ENCODE assay signal across 9 mouse cellular contexts in genomic region chr6:72371147-72371546, GRCm38 (mm10). TPM values are rescaled to one million over a fixed set of nuclear protein-coding genes. Genes with fewer than 3 reads are reported as not detected.
A peak's percentile ranks its signal among the peaks of the same experiment; 100 is the strongest.
DNase-seq lines count a peak whose midpoint lies in the region; ATAC-seq and TF ChIP-seq lines count a peak whose summit lies in the region.
"Had no signal": no experiment of that assay in that cellular context is flagged by ENCODE, and none has a peak within 500 bp of the region (broad histone marks: within the 10 kb centered on the region; RNA-seq: fewer than 3 reads in every experiment).

No protein-coding gene starts in this region.

- no peak overlapping the region for H3K9ac ChIP-seq in forebrain, embryonic 16.5 days (replicated peaks; ENCODE audit: low read depth, low read length)
- H3K9ac ChIP-seq in liver, adult 2 months (ENCODE audit: low read depth, low read length) = 0 out of 2 replicates have a peak overlapping the region, but pooled peaks have one; percentile 3
- 0 out of 2 replicates have a peak overlapping the region, but pooled peaks have one; percentile 16 for H3K9ac ChIP-seq in liver, postnatal 0 days (replicated peaks)
- no peak overlapping the region for H3K9ac ChIP-seq in midbrain, embryonic 16.5 days (ENCODE audit: low read depth, low read length)
- H3K9ac ChIP-seq: neural tube, embryonic 12.5 days had no signal

- H3K79me2 ChIP-seq in liver, adult 2 months (ENCODE audit: control insufficient read depth, insufficient read depth, low read length) = no peaks in the 10 kb centered on the region

- ATAC-seq in forebrain, embryonic 16.5 days = no peak
- ATAC-seq in liver, postnatal 0 days = peak; percentile 62
- no peak for ATAC-seq in midbrain, embryonic 16.5 days

- 48% methylated on average over 5 of the region's 5 CpGs for WGBS in forebrain, embryonic 10.5 days
- WGBS in forebrain, embryonic 16.5 days = 36% methylated on average over 5 of the region's 5 CpGs
- WGBS in liver, adult 2 months = 55% methylated on average over 5 of the region's 5 CpGs
- 71% methylated on average over 5 of the region's 5 CpGs for WGBS in liver, postnatal 0 days (ENCODE audit: insufficient replicate concordance)
- WGBS in midbrain, embryonic 16.5 days = 56% methylated on average over 4 of the region's 5 CpGs

- H3K27ac ChIP-seq in forebrain, embryonic 10.5 days = 0 out of 2 replicates have a peak overlapping the region, but pooled peaks have one; percentile 4
- H3K27ac ChIP-seq in forebrain, embryonic 16.5 days (ENCODE audit: low read length) = no peak overlapping the region
- H3K27ac ChIP-seq in liver, adult 2 months (replicated peaks; ENCODE audit: insufficient read depth, low read depth, low read length) = peak overlapping the region; percentile 53
- peak overlapping the region; percentile 93 for H3K27ac ChIP-seq in embryonic fibroblast, embryonic 13.5 days (ENCODE audit: insufficient read depth, low read length)
- peak overlapping the region; percentile 63 for H3K27ac ChIP-seq in liver, postnatal 0 days (ENCODE audit: low read depth)
- H3K27ac ChIP-seq in midbrain, embryonic 16.5 days (ENCODE audit: low read length) = no peak overlapping the region
- H3K27ac ChIP-seq: neural tube, embryonic 12.5 days had no signal

- no peak for TF ChIP-seq POLR2A in liver, adult 2 months (IDR thresholded peaks at IDR 0.05; ENCODE audit: extremely low read depth, insufficient read depth, low read length)
- no peak; the same call in 1 of the 2 replicates for TF ChIP-seq POLR2A in embryonic fibroblast, embryonic 13.5 days (IDR thresholded peaks at IDR 0.05; ENCODE audit: low read depth, low read length)

- H3K4me3 ChIP-seq in forebrain, embryonic 10.5 days = no peak overlapping the region
- H3K4me3 ChIP-seq in forebrain, embryonic 16.5 days (replicated peaks; ENCODE audit: low read length) = no peak overlapping the region
- no peak overlapping the region for H3K4me3 ChIP-seq in liver, adult 2 months (ENCODE audit: insufficient read depth, low read depth, low read length)
- H3K4me3 ChIP-seq in embryonic fibroblast, embryonic 13.5 days (ENCODE audit: insufficient read depth, low read length) = no peak overlapping the region
- no peak overlapping the region for H3K4me3 ChIP-seq in liver, postnatal 0 days (ENCODE audit: low read depth, low read length)
- no peak overlapping the region for H3K4me3 ChIP-seq in midbrain, embryonic 16.5 days (ENCODE audit: low read depth, low read length)
- H3K4me3 ChIP-seq: neural tube, embryonic 12.5 days had no signal

- no peaks in the 10 kb centered on the region for H3K36me3 ChIP-seq in forebrain, embryonic 10.5 days (replicated peaks)
- H3K36me3 ChIP-seq in forebrain, embryonic 16.5 days (ENCODE audit: control insufficient read depth, insufficient read depth) = no peaks in the 10 kb centered on the region
- no peaks in the 10 kb centered on the region for H3K36me3 ChIP-seq in liver, adult 2 months (ENCODE audit: control insufficient read depth, insufficient read depth, low read length)
- H3K36me3 ChIP-seq in liver, postnatal 0 days (replicated peaks; ENCODE audit: insufficient read depth, low read length) = peaks cover 12% of the 10 kb centered on the region
- H3K36me3 ChIP-seq in midbrain, embryonic 16.5 days (ENCODE audit: control insufficient read depth, insufficient read depth, low read length) = no peaks in the 10 kb centered on the region
- H3K36me3 ChIP-seq: neural tube, embryonic 12.5 days had no signal

- H3K27me3 ChIP-seq in forebrain, embryonic 10.5 days (ENCODE audit: poor library complexity, severe bottlenecking) = no peaks in the 10 kb centered on the region
- H3K27me3 ChIP-seq in forebrain, embryonic 16.5 days (replicated peaks; ENCODE audit: control insufficient read depth, insufficient read depth, low read length) = no peaks in the 10 kb centered on the region
- no peaks in the 10 kb centered on the region for H3K27me3 ChIP-seq in liver, adult 2 months (ENCODE audit: control insufficient read depth, insufficient read depth, low read length)
- H3K27me3 ChIP-seq in liver, postnatal 0 days (ENCODE audit: insufficient read depth, low read length) = no peaks in the 10 kb centered on the region
- H3K27me3 ChIP-seq in midbrain, embryonic 16.5 days (ENCODE audit: control insufficient read depth, insufficient read depth, low read depth, low read length) = no peaks in the 10 kb centered on the region
- H3K27me3 ChIP-seq: neural tube, embryonic 12.5 days had no signal

- H3K9me3 ChIP-seq in forebrain, embryonic 10.5 days = no peaks in the 10 kb centered on the region
- no peaks in the 10 kb centered on the region for H3K9me3 ChIP-seq in forebrain, embryonic 16.5 days (ENCODE audit: control insufficient read depth, low read length)
- no peaks in the 10 kb centered on the region for H3K9me3 ChIP-seq in liver, postnatal 0 days (ENCODE audit: low read length)
- no peaks in the 10 kb centered on the region for H3K9me3 ChIP-seq in midbrain, embryonic 16.5 days (replicated peaks; ENCODE audit: control insufficient read depth, low read length, poor library complexity, severe bottlenecking)
- H3K9me3 ChIP-seq: neural tube, embryonic 12.5 days had no signal

- H3K4me1 ChIP-seq in forebrain, embryonic 10.5 days = peaks cover 11% of the 10 kb centered on the region
- no peaks in the 10 kb centered on the region for H3K4me1 ChIP-seq in forebrain, embryonic 16.5 days (replicated peaks; ENCODE audit: control insufficient read depth, insufficient read depth, low read length)
- H3K4me1 ChIP-seq in liver, adult 2 months (ENCODE audit: control insufficient read depth, insufficient read depth, low read length) = peaks cover 22% of the 10 kb centered on the region
- peaks cover 10% of the 10 kb centered on the region; the same call in 1 of the 2 replicates for H3K4me1 ChIP-seq in embryonic fibroblast, embryonic 13.5 days (ENCODE audit: control insufficient read depth, insufficient read depth, low read length)
- H3K4me1 ChIP-seq in liver, postnatal 0 days (ENCODE audit: insufficient read depth) = peaks cover 36% of the 10 kb centered on the region
- no peaks in the 10 kb centered on the region for H3K4me1 ChIP-seq in midbrain, embryonic 16.5 days (ENCODE audit: control insufficient read depth, insufficient read depth, low read length)
- H3K4me1 ChIP-seq: neural tube, embryonic 12.5 days had no signal

- TF ChIP-seq CTCF in liver, adult 2 months (IDR thresholded peaks at IDR 0.05; ENCODE audit: low read depth, low read length) = no peak
- TF ChIP-seq CTCF in embryonic fibroblast, embryonic 13.5 days (IDR thresholded peaks at IDR 0.05; ENCODE audit: borderline replicate concordance, insufficient read depth, low read length) = no peak
- no peak for TF ChIP-seq CTCF in liver, postnatal 0 days (IDR thresholded peaks at IDR 0.05; ENCODE audit: low read depth)

- TF ChIP-seq EP300 in liver, postnatal 0 days (IDR thresholded peaks at IDR 0.05; ENCODE audit: low read depth) = no peak

- DNase-seq in forebrain, embryonic 10.5 days (ENCODE audit: extremely low spot score, low spot score) = no peak
- no peak for DNase-seq in liver, adult 2 months (ENCODE audit: extremely low read depth, low read depth, low spot score)
- no peak for DNase-seq in liver
- DNase-seq in liver, postnatal 0 days = peak; percentile 52
- DNase-seq in neural tube, embryonic 10.5 days (ENCODE audit: extremely low spot score, low spot score) = no peak

- H3K4me2 ChIP-seq in forebrain, embryonic 16.5 days (ENCODE audit: low read length) = no peak overlapping the region
- H3K4me2 ChIP-seq in liver, postnatal 0 days (ENCODE audit: low read depth, low read length) = no peak overlapping the region
- no peak overlapping the region for H3K4me2 ChIP-seq in midbrain, embryonic 16.5 days (ENCODE audit: low read length)
- H3K4me2 ChIP-seq: neural tube, embryonic 12.5 days had no signal

RNA-seq across cellular contexts. Expression of gene Rnf181, which starts 4.4 kb away (rescaled TPM):
- polyA plus RNA-seq in forebrain, embryonic 10.5 days (2016; fragmentation: Nextera tagmentation; extraction: Ambion mirVana) = 108 and 111 TPM in 2 replicates
- 127 and 139 TPM in 2 replicates for polyA plus RNA-seq in forebrain, embryonic 16.5 days (2015; fragmentation: Nextera tagmentation; extraction: Ambion mirVana)
- 58.1 and 62.6 TPM in 2 replicates for total RNA-seq in liver, adult 2 months (2014; rRNA removed)
- 66.4 and 75.2 TPM in 2 replicates for polyA plus RNA-seq in liver, adult 2 months (2012; rRNA removed)
- 80.0 and 99.9 TPM in 2 replicates for polyA plus RNA-seq in embryonic fibroblast, embryonic 13.5 days (2011; ENCODE audit: insufficient read length, low read depth, missing spikeins)
- 61.0 and 63.2 TPM in 2 replicates for polyA plus RNA-seq in liver, postnatal 0 days (2015; fragmentation: Nextera tagmentation; extraction: Ambion mirVana)
- polyA plus RNA-seq in midbrain, embryonic 16.5 days (2015; fragmentation: Nextera tagmentation; extraction: Ambion mirVana) = 124 and 126 TPM in 2 replicates

RNA-seq across cellular contexts. Expression of gene Vamp5, which starts 9.1 kb away (rescaled TPM):
- polyA plus RNA-seq in forebrain, embryonic 10.5 days (2016; fragmentation: Nextera tagmentation; extraction: Ambion mirVana) = 12.6 and 13.0 TPM in 2 replicates
- polyA plus RNA-seq in forebrain, embryonic 16.5 days (2015; fragmentation: Nextera tagmentation; extraction: Ambion mirVana) = 10.5 and 12.6 TPM in 2 replicates
- total RNA-seq in liver, adult 2 months (2014; rRNA removed) = 18.9 and 20.5 TPM in 2 replicates
- 18.3 and 18.5 TPM in 2 replicates for polyA plus RNA-seq in liver, adult 2 months (2012; rRNA removed)
- polyA plus RNA-seq in embryonic fibroblast, embryonic 13.5 days (2011; ENCODE audit: insufficient read length, low read depth, missing spikeins) = 20.1 and 23.5 TPM in 2 replicates
- 50.8 and 53.1 TPM in 2 replicates for polyA plus RNA-seq in liver, postnatal 0 days (2015; fragmentation: Nextera tagmentation; extraction: Ambion mirVana)
- polyA plus RNA-seq in midbrain, embryonic 16.5 days (2015; fragmentation: Nextera tagmentation; extraction: Ambion mirVana) = 12.0 and 16.4 TPM in 2 replicates

RNA-seq across cellular contexts. Expression of gene Tmem150a, which starts 15.9 kb away (rescaled TPM):
- 5.6 and 5.8 TPM in 2 replicates for polyA plus RNA-seq in forebrain, embryonic 10.5 days (2016; fragmentation: Nextera tagmentation; extraction: Ambion mirVana)
- polyA plus RNA-seq in forebrain, embryonic 16.5 days (2015; fragmentation: Nextera tagmentation; extraction: Ambion mirVana) = 17.9 and 21.0 TPM in 2 replicates
- 62.9 and 78.9 TPM in 2 replicates for total RNA-seq in liver, adult 2 months (2014; rRNA removed)
- 202 and 244 TPM in 2 replicates for polyA plus RNA-seq in liver, adult 2 months (2012; rRNA removed)
- 35.5 and 47.6 TPM in 2 replicates for polyA plus RNA-seq in embryonic fibroblast, embryonic 13.5 days (2011; ENCODE audit: insufficient read length, low read depth, missing spikeins)
- polyA plus RNA-seq in liver, postnatal 0 days (2015; fragmentation: Nextera tagmentation; extraction: Ambion mirVana) = 92.3 and 113 TPM in 2 replicates
- 15.7 and 17.7 TPM in 2 replicates for polyA plus RNA-seq in midbrain, embryonic 16.5 days (2015; fragmentation: Nextera tagmentation; extraction: Ambion mirVana)

RNA-seq across cellular contexts. Expression of gene Vamp8, which starts 19.4 kb away (rescaled TPM):
- polyA plus RNA-seq in forebrain, embryonic 10.5 days (2016; fragmentation: Nextera tagmentation; extraction: Ambion mirVana) = 35.9 and 40.5 TPM in 2 replicates
- 14.4 and 14.6 TPM in 2 replicates for polyA plus RNA-seq in forebrain, embryonic 16.5 days (2015; fragmentation: Nextera tagmentation; extraction: Ambion mirVana)
- total RNA-seq in liver, adult 2 months (2014; rRNA removed) = 193 and 238 TPM in 2 replicates
- 219 and 220 TPM in 2 replicates for polyA plus RNA-seq in liver, adult 2 months (2012; rRNA removed)
- 89.7 and 108 TPM in 2 replicates for polyA plus RNA-seq in embryonic fibroblast, embryonic 13.5 days (2011; ENCODE audit: insufficient read length, low read depth, missing spikeins)
- 263 and 277 TPM in 2 replicates for polyA plus RNA-seq in liver, postnatal 0 days (2015; fragmentation: Nextera tagmentation; extraction: Ambion mirVana)
- 15.3 and 16.0 TPM in 2 replicates for polyA plus RNA-seq in midbrain, embryonic 16.5 days (2015; fragmentation: Nextera tagmentation; extraction: Ambion mirVana)

RNA-seq across cellular contexts. Expression of gene 0610030E20Rik, which starts 24.0 kb away (rescaled TPM):
- polyA plus RNA-seq in forebrain, embryonic 10.5 days (2016; fragmentation: Nextera tagmentation; extraction: Ambion mirVana) = 28.7 and 29.8 TPM in 2 replicates
- 19.7 and 20.9 TPM in 2 replicates for polyA plus RNA-seq in forebrain, embryonic 16.5 days (2015; fragmentation: Nextera tagmentation; extraction: Ambion mirVana)
- 10.2 and 14.2 TPM in 2 replicates for total RNA-seq in liver, adult 2 months (2014; rRNA removed)
- 17.5 and 18.5 TPM in 2 replicates for polyA plus RNA-seq in liver, adult 2 months (2012; rRNA removed)
- 11.3 and 14.5 TPM in 2 replicates for polyA plus RNA-seq in embryonic fibroblast, embryonic 13.5 days (2011; ENCODE audit: insufficient read length, low read depth, missing spikeins)
- 13.0 and 13.3 TPM in 2 replicates for polyA plus RNA-seq in liver, postnatal 0 days (2015; fragmentation: Nextera tagmentation; extraction: Ambion mirVana)
- 16.5 TPM in 2 replicates for polyA plus RNA-seq in midbrain, embryonic 16.5 days (2015; fragmentation: Nextera tagmentation; extraction: Ambion mirVana)

Comparison
In these comparisons a context has a peak if more than half of its experiments do, and no peak if none do; other contexts are left out.
1. H3K27ac ChIP-seq: peak in forebrain, embryonic 10.5 days (single experiment), liver, adult 2 months (single experiment), embryonic fibroblast, embryonic 13.5 days (single experiment) and liver, postnatal 0 days (single experiment); none in forebrain, embryonic 16.5 days (single experiment) and midbrain, embryonic 16.5 days (single experiment).
2. H3K9ac ChIP-seq: peak in liver, adult 2 months (single experiment) and liver, postnatal 0 days (single experiment); none in forebrain, embryonic 16.5 days (single experiment) and midbrain, embryonic 16.5 days (single experiment).